In the genomic region with DNA sequence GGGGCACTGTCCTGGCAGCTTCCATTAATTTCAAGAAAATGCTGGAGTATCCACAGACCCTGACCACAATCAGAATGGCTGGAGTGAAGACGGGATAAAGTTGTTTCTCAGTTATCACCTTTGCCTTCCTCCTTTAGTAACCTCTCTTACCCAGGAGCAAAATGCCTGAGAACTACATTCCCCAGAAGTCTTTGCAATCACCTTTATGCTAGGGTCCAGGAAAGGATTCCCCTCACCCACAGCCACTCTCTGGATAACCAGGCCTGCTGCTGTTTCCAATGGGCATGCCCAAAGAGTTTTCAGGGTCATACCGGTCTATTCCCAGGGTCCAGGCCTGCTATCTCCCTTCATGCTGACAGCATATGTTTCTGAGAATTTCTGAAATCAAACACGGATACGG, we compare ENCODE assay signal across 34 mouse cellular contexts.
"Had no signal": no experiment of that assay in that cellular context is flagged by ENCODE, and none has a peak within 500 bp of the region (broad histone marks: within the 10 kb centered on the region; RNA-seq: fewer than 3 reads in every experiment).

No protein-coding gene starts in this region.

- H3K36me3 ChIP-seq: heart, embryonic 10.5 days; heart, embryonic 12.5 days; heart, embryonic 13.5 days; heart, embryonic 15.5 days; hindbrain, embryonic 10.5 days; hindbrain, embryonic 12.5 days; hindbrain, embryonic 13.5 days; hindbrain, embryonic 15.5 days; intestine, embryonic 15.5 days; kidney, embryonic 15.5 days had no signal

- H3K9ac ChIP-seq: heart, embryonic 12.5 days; heart, embryonic 13.5 days; heart, embryonic 15.5 days; hindbrain, embryonic 12.5 days; hindbrain, embryonic 13.5 days; hindbrain, embryonic 14.5 days; hindbrain, embryonic 15.5 days; intestine, embryonic 15.5 days; kidney, embryonic 15.5 days had no signal

- H3K4me3 ChIP-seq: heart, embryonic 10.5 days; heart, embryonic 12.5 days; heart, embryonic 13.5 days; heart, embryonic 15.5 days; hindbrain, embryonic 10.5 days; hindbrain, embryonic 12.5 days; hindbrain, embryonic 13.5 days; hindbrain, embryonic 15.5 days; intestine, embryonic 15.5 days; kidney, embryonic 15.5 days; layer of hippocampus, adult 2 months; left cerebral cortex, adult 2 months had no signal

- H3K27me3 ChIP-seq: heart, embryonic 12.5 days; heart, embryonic 13.5 days; hindbrain, embryonic 12.5 days; hindbrain, embryonic 13.5 days; hindbrain, embryonic 15.5 days; intestine, embryonic 15.5 days; kidney, embryonic 15.5 days had no signal

- ATAC-seq: hindbrain, embryonic 16.5 days; hindbrain, postnatal 0 days; inflammation-experienced regulatory T-cells, adult 6 months; intestine, embryonic 15.5 days; intestine, postnatal 0 days had no signal

- H3K4me1 ChIP-seq: heart, embryonic 10.5 days; heart, embryonic 13.5 days; heart, embryonic 15.5 days; hindbrain, embryonic 15.5 days; intestine, embryonic 15.5 days had no signal

- H3K9me3 ChIP-seq: heart, embryonic 10.5 days; heart, embryonic 15.5 days; hindbrain, embryonic 15.5 days; intestine, embryonic 15.5 days; kidney, embryonic 15.5 days had no signal

- H3K27ac ChIP-seq: heart, embryonic 10.5 days; heart, embryonic 13.5 days; heart, embryonic 15.5 days; hindbrain, embryonic 10.5 days; hindbrain, embryonic 12.5 days; hindbrain, embryonic 13.5 days; hindbrain, embryonic 14.5 days; hindbrain, embryonic 15.5 days; hindbrain, postnatal 0 days; intestine, embryonic 15.5 days; kidney, embryonic 15.5 days; kidney, postnatal 0 days; layer of hippocampus, adult 2 months; left cerebral cortex, adult 2 months had no signal

- DNase-seq: heart, postnatal 10 days; heart, postnatal 14 days; heart, postnatal 36 days; heart, postnatal 4 days; kidney, adult 11 months; kidney, adult 18-20 months; kidney, adult 2 months; kidney, adult 8-10 months; kidney, adult 9 months; kidney, postnatal 10 days; kidney, postnatal 14 days; kidney, postnatal 25 days; kidney, postnatal 36 days; layer of hippocampus, adult 9-11 months; layer of hippocampus, postnatal 36 days had no signal

- H3K4me2 ChIP-seq: heart, embryonic 11.5 days; heart, embryonic 12.5 days; heart, embryonic 13.5 days; heart, embryonic 15.5 days; hindbrain, embryonic 12.5 days; hindbrain, embryonic 13.5 days; hindbrain, embryonic 14.5 days; hindbrain, embryonic 15.5 days; intestine, embryonic 15.5 days; kidney, embryonic 15.5 days had no signal
